ENCODE assay signal across 9 mouse cellular contexts in genomic region chr3:104434246-104434696, GRCm38 (mm10).
A peak's percentile ranks its signal among the peaks of the same experiment; 100 is the strongest.
DNase-seq lines count a peak whose midpoint lies in the region; ATAC-seq and TF ChIP-seq lines count a peak whose summit lies in the region.
"Had no signal": no experiment of that assay in that cellular context is flagged by ENCODE, and none has a peak within 500 bp of the region (broad histone marks: within the 10 kb centered on the region; RNA-seq: fewer than 3 reads in every experiment).

No protein-coding gene starts in this region.

- peak; percentile 9; the same call in 1 of the 2 replicates for TF ChIP-seq CTCF in lung, embryonic 14.5 days (IDR thresholded peaks at IDR 0.05; ENCODE audit: low read depth)

- no peak overlapping the region for H3K9ac ChIP-seq in hindbrain, embryonic 14.5 days
- H3K9ac ChIP-seq in lung, embryonic 14.5 days = no peak overlapping the region
- H3K9ac ChIP-seq in stomach, embryonic 16.5 days (ENCODE audit: low read length) = no peak overlapping the region

- H3K36me3 ChIP-seq in erythroblast, embryonic 14.5 days (ENCODE audit: control insufficient read depth) = no peaks in the 10 kb centered on the region
- H3K36me3 ChIP-seq in hindbrain, embryonic 14.5 days (replicated peaks; ENCODE audit: control insufficient read depth, insufficient read depth) = no peaks in the 10 kb centered on the region
- H3K36me3 ChIP-seq in lung, embryonic 14.5 days (ENCODE audit: insufficient read depth) = no peaks in the 10 kb centered on the region
- no peaks in the 10 kb centered on the region for H3K36me3 ChIP-seq in stomach, embryonic 16.5 days (ENCODE audit: control insufficient read depth, insufficient read depth, low read length)

- peak overlapping the region; percentile 30 for H3K4me2 ChIP-seq in hindbrain, embryonic 14.5 days (replicated peaks)
- H3K4me2 ChIP-seq in lung, embryonic 14.5 days = peak overlapping the region; percentile 54
- peak overlapping the region; percentile 52 for H3K4me2 ChIP-seq in stomach, embryonic 16.5 days (ENCODE audit: low read depth, low read length)

- H3K4me1 ChIP-seq in erythroblast, embryonic 14.5 days (ENCODE audit: control insufficient read depth) = peaks cover 4% of the 10 kb centered on the region
- no peaks in the 10 kb centered on the region for H3K4me1 ChIP-seq in hindbrain, embryonic 14.5 days (replicated peaks; ENCODE audit: control insufficient read depth, insufficient read depth, low read length)
- peaks cover 6% of the 10 kb centered on the region for H3K4me1 ChIP-seq in lung, embryonic 14.5 days (ENCODE audit: insufficient read depth)
- peaks cover 9% of the 10 kb centered on the region for H3K4me1 ChIP-seq in stomach, embryonic 16.5 days (ENCODE audit: control insufficient read depth, insufficient read depth, low read length)

- no peak overlapping the region for H3K27ac ChIP-seq in hindbrain, embryonic 14.5 days
- no peak overlapping the region for H3K27ac ChIP-seq in lung, embryonic 14.5 days (ENCODE audit: low read depth)
- no peak overlapping the region for H3K27ac ChIP-seq in stomach, embryonic 16.5 days (ENCODE audit: low read length)
- H3K27ac ChIP-seq: macrophage had no signal

- ATAC-seq in erythroblast, adult 5-6 weeks (replicated peaks; ENCODE audit: low FRiP score, poor library complexity, severe bottlenecking) = no peak
- ATAC-seq in hindbrain, embryonic 14.5 days (ENCODE audit: low FRiP score) = no peak
- ATAC-seq in lung, embryonic 14.5 days (ENCODE audit: insufficient read depth) = no peak
- ATAC-seq in stomach, embryonic 16.5 days (ENCODE audit: insufficient read depth, low FRiP score) = no peak

- no peaks in the 10 kb centered on the region for H3K9me3 ChIP-seq in erythroblast, embryonic 14.5 days (ENCODE audit: control insufficient read depth, low read length)
- H3K9me3 ChIP-seq in hindbrain, embryonic 14.5 days (ENCODE audit: control insufficient read depth, low read length) = no peaks in the 10 kb centered on the region
- H3K9me3 ChIP-seq in lung, embryonic 14.5 days (ENCODE audit: low read depth, low read length) = no peaks in the 10 kb centered on the region
- H3K9me3 ChIP-seq in stomach, embryonic 16.5 days (replicated peaks; ENCODE audit: control insufficient read depth, low read length) = no peaks in the 10 kb centered on the region

- peak overlapping the region; percentile 38 for H3K4me3 ChIP-seq in erythroblast, embryonic 14.5 days (replicated peaks)
- peak overlapping the region; percentile 16; the same call in 1 of the 2 replicates for H3K4me3 ChIP-seq in hindbrain, embryonic 14.5 days (replicated peaks; ENCODE audit: low read length)
- H3K4me3 ChIP-seq in lung, embryonic 14.5 days (ENCODE audit: low read depth, low read length) = peak overlapping the region; percentile 22
- peak overlapping the region; percentile 38 for H3K4me3 ChIP-seq in stomach, embryonic 16.5 days (replicated peaks; ENCODE audit: low read length)

- H3K27me3 ChIP-seq in erythroblast, embryonic 14.5 days (ENCODE audit: control insufficient read depth) = no peaks in the 10 kb centered on the region
- no peaks in the 10 kb centered on the region for H3K27me3 ChIP-seq in hindbrain, embryonic 14.5 days (ENCODE audit: control insufficient read depth, insufficient read depth, low read length)
- no peaks in the 10 kb centered on the region for H3K27me3 ChIP-seq in lung, embryonic 14.5 days (ENCODE audit: insufficient read depth, low read length)
- no peaks in the 10 kb centered on the region for H3K27me3 ChIP-seq in stomach, embryonic 16.5 days (ENCODE audit: control insufficient read depth, insufficient read depth, low read length)

- 4% methylated on average over 9 of the region's 9 CpGs for WGBS in hindbrain, embryonic 14.5 days
- 4% methylated on average over 9 of the region's 9 CpGs for WGBS in lung, embryonic 14.5 days
- WGBS in stomach, embryonic 16.5 days = 3% methylated on average over 9 of the region's 9 CpGs

- DNase-seq in embryo, embryonic 10.5 days (ENCODE audit: low spot score) = peak; percentile 78
- DNase-seq in hindbrain, embryonic 14.5 days (ENCODE audit: low spot score) = no peak
- peak; percentile 68 for DNase-seq in lung, embryonic 14.5 days
- no peak for DNase-seq in layer of hippocampus, postnatal 36 days
- DNase-seq in layer of hippocampus, adult 9-10 months (ENCODE audit: low spot score) = no peak

Comparison
In these comparisons a context has a peak if more than half of its experiments do, and no peak if none do; other contexts are left out.
1. DNase-seq: peak in embryo, embryonic 10.5 days (single experiment) and lung, embryonic 14.5 days (single experiment); none in hindbrain, embryonic 14.5 days (single experiment), layer of hippocampus, postnatal 36 days (0 of 2) and layer of hippocampus, adult 9-10 months (single experiment).
2. Peak in every context shown above with its lines, with median percentiles within 50 percentile points of each other: H3K4me3 ChIP-seq and H3K4me2 ChIP-seq.